Mouse (Mus musculus): ENCODE measurements around the gene Tmem101. TPM values are rescaled to one million over a fixed set of nuclear protein-coding genes. Genes with fewer than 3 reads are reported as not detected.
A peak's percentile ranks its signal among the peaks of the same experiment; 100 is the strongest.
"Not testable (repeated sequence)": the region's sequence is repeated elsewhere in the genome, so short reads cannot be mapped to it uniquely, and the experiment has no call there.

Gene Tmem101
- polyA plus RNA-seq, 1 experiment = 15.2 TPM

GRCm38 (mm10) chr11:102184253-102184645, 28.0 kb upstream of the Tmem101 start:
- TF ChIP-seq POLR2A (IDR thresholded peaks at IDR 0.05; ENCODE audit: low read depth, low read length) (no peak), CTCF (IDR thresholded peaks at IDR 0.05; ENCODE audit: extremely low read depth, insufficient read depth, insufficient read length, insufficient replicate concordance) (no peak)
- H3K4me3 ChIP-seq (ENCODE audit: extremely low read depth, insufficient read depth, insufficient read length) = peak overlapping the region; percentile 99
- no peak overlapping the region for H3K27ac ChIP-seq (ENCODE audit: insufficient read depth, low read length)
- 4% methylated on average over 7 of the region's 7 CpGs for WGBS
- H3K4me1 ChIP-seq (ENCODE audit: control insufficient read depth, insufficient read depth, insufficient read length) = peaks cover 4% of the 10 kb centered on the region
- no peaks in the 10 kb centered on the region for H3K27me3 ChIP-seq (ENCODE audit: control insufficient read depth, insufficient read depth, low read length)
- H3K36me3 ChIP-seq (ENCODE audit: control insufficient read depth, insufficient read depth, low read length) = peaks cover 8% of the 10 kb centered on the region
- no peak for DNase-seq (ENCODE audit: low read depth in 1 of 2, low spot score in 2 of 2)

GRCm38 (mm10) chr11:102179836-102180235, 23.6 kb upstream of the Tmem101 start:
- no peak for DNase-seq (ENCODE audit: low read depth in 1 of 2, low spot score in 2 of 2)
- Histone ChIP-seq H3K27ac (ENCODE audit: insufficient read depth, low read length) (no peak overlapping the region), H3K4me3 (ENCODE audit: extremely low read depth, insufficient read depth, insufficient read length) (no peak overlapping the region), H3K4me1 (ENCODE audit: control insufficient read depth, insufficient read depth, insufficient read length) (peaks cover 4% of the 10 kb centered on the region; the same call in 1 of the 2 replicates), H3K36me3 (ENCODE audit: control insufficient read depth, insufficient read depth, low read length) (peaks cover 20% of the 10 kb centered on the region), H3K27me3 (ENCODE audit: control insufficient read depth, insufficient read depth, low read length) (no peaks in the 10 kb centered on the region)
- no peak for TF ChIP-seq POLR2A (IDR thresholded peaks at IDR 0.05; ENCODE audit: low read depth, low read length)
- no peak for TF ChIP-seq CTCF (IDR thresholded peaks at IDR 0.05; ENCODE audit: extremely low read depth, insufficient read depth, insufficient read length, insufficient replicate concordance)

- 89% methylated on average over 5 of the region's 5 CpGs for WGBS
- peaks cover 17% of the 10 kb centered on the region for H3K36me3 ChIP-seq (ENCODE audit: control insufficient read depth, insufficient read depth, low read length)
These were observed 12.5 kb upstream of the Tmem101 start for GRCm38 (mm10) chr11:102168689-102169088.

GRCm38 (mm10) chr11:102167539-102167938, 11.3 kb upstream of the Tmem101 start:
- no peak overlapping the region for H3K27ac ChIP-seq (ENCODE audit: insufficient read depth, low read length)
- no peak overlapping the region for H3K4me3 ChIP-seq (ENCODE audit: extremely low read depth, insufficient read depth, insufficient read length)
- H3K4me1 ChIP-seq (ENCODE audit: control insufficient read depth, insufficient read depth, insufficient read length) = no peaks in the 10 kb centered on the region
- 95% methylated on average over 5 of the region's 5 CpGs for WGBS
- H3K36me3 ChIP-seq (ENCODE audit: control insufficient read depth, insufficient read depth, low read length) = peaks cover 26% of the 10 kb centered on the region
- TF ChIP-seq POLR2A (IDR thresholded peaks at IDR 0.05; ENCODE audit: low read depth, low read length) (no peak), CTCF (IDR thresholded peaks at IDR 0.05; ENCODE audit: extremely low read depth, insufficient read depth, insufficient read length, insufficient replicate concordance) (no peak)
- no peaks in the 10 kb centered on the region for H3K27me3 ChIP-seq (ENCODE audit: control insufficient read depth, insufficient read depth, low read length)
- DNase-seq (ENCODE audit: low read depth in 1 of 2, low spot score in 2 of 2) = no peak

More at GRCm38 (mm10) chr11:102168689-102169088, 12.5 kb upstream of the Tmem101 start:
- H3K4me1 ChIP-seq (ENCODE audit: control insufficient read depth, insufficient read depth, insufficient read length) = no peaks in the 10 kb centered on the region
- no peak overlapping the region for H3K27ac ChIP-seq (ENCODE audit: insufficient read depth, low read length)
- no peak overlapping the region for H3K4me3 ChIP-seq (ENCODE audit: extremely low read depth, insufficient read depth, insufficient read length)
- no peak for TF ChIP-seq CTCF (IDR thresholded peaks at IDR 0.05; ENCODE audit: extremely low read depth, insufficient read depth, insufficient read length, insufficient replicate concordance)
- TF ChIP-seq POLR2A (IDR thresholded peaks at IDR 0.05; ENCODE audit: low read depth, low read length) = no peak
- DNase-seq (ENCODE audit: low read depth in 1 of 2, low spot score in 2 of 2) = no peak
- no peaks in the 10 kb centered on the region for H3K27me3 ChIP-seq (ENCODE audit: control insufficient read depth, insufficient read depth, low read length)

GRCm38 (mm10) chr11:102165971-102166722, 9.9 kb upstream of the Tmem101 start:
- no peak for TF ChIP-seq CTCF (IDR thresholded peaks at IDR 0.05; ENCODE audit: extremely low read depth, insufficient read depth, insufficient read length, insufficient replicate concordance)
- no peak for TF ChIP-seq POLR2A (IDR thresholded peaks at IDR 0.05; ENCODE audit: low read depth, low read length)
- no peak for DNase-seq (ENCODE audit: low read depth in 1 of 2, low spot score in 2 of 2)
- peaks cover 29% of the 10 kb centered on the region for H3K36me3 ChIP-seq (ENCODE audit: control insufficient read depth, insufficient read depth, low read length)
- no peak overlapping the region for H3K4me3 ChIP-seq (ENCODE audit: extremely low read depth, insufficient read depth, insufficient read length)
- H3K27me3 ChIP-seq (ENCODE audit: control insufficient read depth, insufficient read depth, low read length) = no peaks in the 10 kb centered on the region
- no peak overlapping the region for H3K27ac ChIP-seq (ENCODE audit: insufficient read depth, low read length)
- H3K4me1 ChIP-seq (ENCODE audit: control insufficient read depth, insufficient read depth, insufficient read length) = no peaks in the 10 kb centered on the region
- WGBS = 84% methylated on average over 6 of the region's 6 CpGs

GRCm38 (mm10) chr11:102159781-102160180, 3.6 kb upstream of the Tmem101 start:
- WGBS = 73% methylated on average over 5 of the region's 5 CpGs
- peaks cover 2% of the 10 kb centered on the region; the same call in 1 of the 2 replicates for H3K4me1 ChIP-seq (ENCODE audit: control insufficient read depth, insufficient read depth, insufficient read length)
- peaks cover 17% of the 10 kb centered on the region for H3K36me3 ChIP-seq (ENCODE audit: control insufficient read depth, insufficient read depth, low read length)
- no peaks in the 10 kb centered on the region for H3K27me3 ChIP-seq (ENCODE audit: control insufficient read depth, insufficient read depth, low read length)
- no peak for DNase-seq (ENCODE audit: low read depth in 1 of 2, low spot score in 2 of 2)
- no peak overlapping the region for H3K4me3 ChIP-seq (ENCODE audit: extremely low read depth, insufficient read depth, insufficient read length)
- no peak overlapping the region for H3K27ac ChIP-seq (ENCODE audit: insufficient read depth, low read length)
- TF ChIP-seq POLR2A (IDR thresholded peaks at IDR 0.05; ENCODE audit: low read depth, low read length) (no peak), CTCF (IDR thresholded peaks at IDR 0.05; ENCODE audit: extremely low read depth, insufficient read depth, insufficient read length, insufficient replicate concordance) (no peak)

- DNase-seq (ENCODE audit: low read depth in 1 of 2, low spot score in 2 of 2); H3K4me3 ChIP-seq (ENCODE audit: extremely low read depth, insufficient read depth, insufficient read length); H3K27me3 ChIP-seq (ENCODE audit: control insufficient read depth, insufficient read depth, low read length); H3K27ac ChIP-seq (ENCODE audit: insufficient read depth, low read length); H3K4me1 ChIP-seq (ENCODE audit: control insufficient read depth, insufficient read depth, insufficient read length): not testable (repeated sequence)
- peaks cover 13% of the 10 kb centered on the region for H3K36me3 ChIP-seq (ENCODE audit: control insufficient read depth, insufficient read depth, low read length)
- 80% methylated on average over 2 of the region's 2 CpGs for WGBS
These were observed 1.8 kb upstream of the Tmem101 start for GRCm38 (mm10) chr11:102158024-102158423.

Measured in spleen, adult 2 months (tissue).